Mouse (Mus musculus): ENCODE data around the gene B4galt4.
"Not testable (repeated sequence)": the region's sequence is repeated elsewhere in the genome, so short reads cannot be mapped to it uniquely, and the experiment has no call there.

Gene B4galt4

GRCm38 (mm10) chr16:38742113-38742658, at the start of gene B4galt4:
TSS of gene B4galt4 (plus strand) at chr16:38742264.
- peak; percentile 79 for DNase-seq (ENCODE audit: low spot score)

GRCm38 (mm10) chr16:38694906-38695540, 47.0 kb upstream of the B4galt4 start:
- no peak for DNase-seq (ENCODE audit: low spot score)

- no peak for DNase-seq (ENCODE audit: low spot score)
Observed at GRCm38 (mm10) chr16:38695557-38695956, 46.5 kb upstream of the B4galt4 start.

GRCm38 (mm10) chr16:38697611-38698010, 44.5 kb upstream of the B4galt4 start:
- no peak for DNase-seq (ENCODE audit: low spot score)

GRCm38 (mm10) chr16:38700392-38701162, 41.5 kb upstream of the B4galt4 start:
- no peak for DNase-seq (ENCODE audit: low spot score)

- DNase-seq (ENCODE audit: low spot score): peak; percentile 58
Observed at GRCm38 (mm10) chr16:38701492-38702185, 40.4 kb upstream of the B4galt4 start.

- DNase-seq (ENCODE audit: low spot score): no peak
Observed at GRCm38 (mm10) chr16:38702316-38702715, 39.7 kb upstream of the B4galt4 start.

GRCm38 (mm10) chr16:38703501-38703900, 38.6 kb upstream of the B4galt4 start:
- DNase-seq (ENCODE audit: low spot score): peak; percentile 23

- DNase-seq (ENCODE audit: low spot score): no peak
Observed at GRCm38 (mm10) chr16:38705531-38706281, 36.4 kb upstream of the B4galt4 start.

GRCm38 (mm10) chr16:38706782-38707181, 35.3 kb upstream of the B4galt4 start:
- DNase-seq (ENCODE audit: low spot score): no peak

GRCm38 (mm10) chr16:38708962-38709520, 33.0 kb upstream of the B4galt4 start:
- DNase-seq (ENCODE audit: low spot score): no peak

GRCm38 (mm10) chr16:38711245-38711644, 30.8 kb upstream of the B4galt4 start:
- DNase-seq (ENCODE audit: low spot score): no peak

GRCm38 (mm10) chr16:38712105-38712504, 30.0 kb upstream of the B4galt4 start:
- peak; percentile 41 for DNase-seq (ENCODE audit: low spot score)

GRCm38 (mm10) chr16:38712581-38713403, 29.3 kb upstream of the B4galt4 start, which contains the start of gene Arhgap31:
TSS of gene Arhgap31 (minus strand) at chr16:38713274.
- DNase-seq (ENCODE audit: low spot score): peak; percentile 78

- DNase-seq (ENCODE audit: low spot score): peak; percentile 32
Observed at GRCm38 (mm10) chr16:38713404-38714258, 28.4 kb upstream of the B4galt4 start.

- DNase-seq (ENCODE audit: low spot score): not testable (repeated sequence)
Observed at GRCm38 (mm10) chr16:38714259-38714526, 27.9 kb upstream of the B4galt4 start.

GRCm38 (mm10) chr16:38721377-38721776, 20.7 kb upstream of the B4galt4 start:
- DNase-seq (ENCODE audit: low spot score): no peak

- no peak for DNase-seq (ENCODE audit: low spot score)
Observed at GRCm38 (mm10) chr16:38724256-38724655, 17.8 kb upstream of the B4galt4 start.

GRCm38 (mm10) chr16:38724974-38725373, 17.1 kb upstream of the B4galt4 start:
- DNase-seq (ENCODE audit: low spot score): no peak
